Mouse (Mus musculus): Measurements from ENCODE around the gene Tmem203. TPM values are rescaled to one million over a fixed set of nuclear protein-coding genes. Genes with fewer than 3 reads are reported as not detected.
A peak's percentile ranks its signal among the peaks of the same experiment; 100 is the strongest.

Tmem203 gene
- polyA plus RNA-seq, 1 experiment from 2014 or later = 16.4 TPM

GRCm38 (mm10) chr2:25297093-25297492 is 41.9 kb downstream of the Tmem203 start:
- TF ChIP-seq CTCF (IDR thresholded peaks at IDR 0.05; ENCODE audit: low read depth) = no peak
- no peak overlapping the region for H3K4me3 ChIP-seq (ENCODE audit: low read depth, low read length)
- no peak overlapping the region for H3K4me2 ChIP-seq
- no peaks in the 10 kb centered on the region for H3K9me3 ChIP-seq (ENCODE audit: low read depth, low read length)
- H3K4me1 ChIP-seq (ENCODE audit: insufficient read depth) = no peaks in the 10 kb centered on the region
- H3K27me3 ChIP-seq (ENCODE audit: insufficient read depth, low read length) = peaks cover 23% of the 10 kb centered on the region
- 74% methylated on average over 8 of the region's 8 CpGs for WGBS
- no peaks in the 10 kb centered on the region for H3K36me3 ChIP-seq (ENCODE audit: insufficient read depth)
- ATAC-seq (ENCODE audit: insufficient read depth) (no peak), DNase-seq (no peak)
- no peak overlapping the region for H3K27ac ChIP-seq (ENCODE audit: low read depth)
- no peak overlapping the region for H3K9ac ChIP-seq

- H3K4me2 ChIP-seq = no peak overlapping the region
- H3K27ac ChIP-seq (ENCODE audit: low read depth) = no peak overlapping the region
- no peaks in the 10 kb centered on the region for H3K9me3 ChIP-seq (ENCODE audit: low read depth, low read length)
- H3K4me3 ChIP-seq (ENCODE audit: low read depth, low read length) = no peak overlapping the region
- WGBS = 68% methylated on average over 10 of the region's 10 CpGs
- DNase-seq (no peak), ATAC-seq (ENCODE audit: insufficient read depth) (no peak)
- H3K27me3 ChIP-seq (ENCODE audit: insufficient read depth, low read length) = peaks cover 13% of the 10 kb centered on the region; the same call in 1 of the 2 replicates
- H3K4me1 ChIP-seq (ENCODE audit: insufficient read depth) = no peaks in the 10 kb centered on the region
- no peak for TF ChIP-seq CTCF (IDR thresholded peaks at IDR 0.05; ENCODE audit: low read depth)
- no peak overlapping the region for H3K9ac ChIP-seq
- no peaks in the 10 kb centered on the region for H3K36me3 ChIP-seq (ENCODE audit: insufficient read depth)
Measured at GRCm38 (mm10) chr2:25298046-25298445, 42.8 kb downstream of the Tmem203 start.

GRCm38 (mm10) chr2:25303452-25303851 is 48.2 kb downstream of the Tmem203 start:
- Histone ChIP-seq H3K4me2 (no peak overlapping the region), H3K27me3 (ENCODE audit: insufficient read depth, low read length) (peaks cover 14% of the 10 kb centered on the region), H3K9ac (no peak overlapping the region), H3K9me3 (ENCODE audit: low read depth, low read length) (no peaks in the 10 kb centered on the region), H3K27ac (ENCODE audit: low read depth) (no peak overlapping the region), H3K4me3 (ENCODE audit: low read depth, low read length) (no peak overlapping the region), H3K36me3 (ENCODE audit: insufficient read depth) (no peaks in the 10 kb centered on the region), H3K4me1 (ENCODE audit: insufficient read depth) (no peaks in the 10 kb centered on the region)
- TF ChIP-seq CTCF (IDR thresholded peaks at IDR 0.05; ENCODE audit: low read depth) = no peak
- no peak for ATAC-seq (ENCODE audit: insufficient read depth)
- no peak for DNase-seq
- WGBS = 63% methylated on average over 3 of the region's 3 CpGs

- TF ChIP-seq CTCF (IDR thresholded peaks at IDR 0.05; ENCODE audit: low read depth) = no peak
- Histone ChIP-seq H3K9ac (no peak overlapping the region), H3K4me1 (ENCODE audit: insufficient read depth) (no peaks in the 10 kb centered on the region), H3K4me2 (peak overlapping the region; percentile 74), H3K27me3 (ENCODE audit: insufficient read depth, low read length) (peaks cover 14% of the 10 kb centered on the region), H3K27ac (ENCODE audit: low read depth) (no peak overlapping the region), H3K36me3 (ENCODE audit: insufficient read depth) (no peaks in the 10 kb centered on the region), H3K9me3 (ENCODE audit: low read depth, low read length) (no peaks in the 10 kb centered on the region), H3K4me3 (ENCODE audit: low read depth, low read length) (no peak overlapping the region)
- DNase-seq (no peak), ATAC-seq (ENCODE audit: insufficient read depth) (no peak)
- 65% methylated on average over 7 of the region's 7 CpGs for WGBS
Measured at GRCm38 (mm10) chr2:25303931-25304656, 48.9 kb downstream of the Tmem203 start.

- ATAC-seq (ENCODE audit: insufficient read depth) (peak; percentile 86), DNase-seq (peak; percentile 75)
- H3K36me3 ChIP-seq (ENCODE audit: insufficient read depth) = no peaks in the 10 kb centered on the region
- no peak overlapping the region for H3K27ac ChIP-seq (ENCODE audit: low read depth)
- no peaks in the 10 kb centered on the region for H3K4me1 ChIP-seq (ENCODE audit: insufficient read depth)
- H3K9ac ChIP-seq = peak overlapping the region; percentile 47
- WGBS = 1% methylated on average over 45 of the region's 45 CpGs
- no peak for TF ChIP-seq CTCF (IDR thresholded peaks at IDR 0.05; ENCODE audit: low read depth)
- peaks cover 14% of the 10 kb centered on the region for H3K27me3 ChIP-seq (ENCODE audit: insufficient read depth, low read length)
- H3K9me3 ChIP-seq (ENCODE audit: low read depth, low read length) = no peaks in the 10 kb centered on the region
- peak overlapping the region; percentile 74 for H3K4me2 ChIP-seq
- H3K4me3 ChIP-seq (ENCODE audit: low read depth, low read length) = peak overlapping the region; percentile 41
Measured at GRCm38 (mm10) chr2:25304657-25305541, 49.7 kb downstream of the Tmem203 start.

Other genes starting within 250 kb of the Tmem203 start
- gene Nsmf, start 201.1 kb upstream of the Tmem203 start, polyA plus RNA-seq (2014; fragmentation: Nextera tagmentation; extraction: Ambion mirVana) = 59.9 and 67.8 TPM in 2 replicates
- not detected in 2 replicates for gene Entpd8, start 175.1 kb upstream of the Tmem203 start, polyA plus RNA-seq (2014; fragmentation: Nextera tagmentation; extraction: Ambion mirVana)
- gene Noxa1, start 160.3 kb upstream of the Tmem203 start, polyA plus RNA-seq (2014; fragmentation: Nextera tagmentation; extraction: Ambion mirVana) = 0.41 and 0.68 TPM in 2 replicates
- 13.7 and 14.9 TPM in 2 replicates for gene Nrarp, start 74.7 kb upstream of the Tmem203 start, polyA plus RNA-seq (2014; fragmentation: Nextera tagmentation; extraction: Ambion mirVana)
- gene Tor4a, start 58.6 kb upstream of the Tmem203 start, polyA plus RNA-seq (2014; fragmentation: Nextera tagmentation; extraction: Ambion mirVana) = 7.5 and 8.2 TPM in 2 replicates
- 96.6 and 108 TPM in 2 replicates for gene Nelfb, start 44.0 kb upstream of the Tmem203 start, polyA plus RNA-seq (2014; fragmentation: Nextera tagmentation; extraction: Ambion mirVana)
- gene Stpg3, start 40.8 kb upstream of the Tmem203 start, polyA plus RNA-seq (2014; fragmentation: Nextera tagmentation; extraction: Ambion mirVana) = not detected in 2 replicates
- gene Fam166a, start 36.7 kb upstream of the Tmem203 start, polyA plus RNA-seq (2014; fragmentation: Nextera tagmentation; extraction: Ambion mirVana) = 0.47 TPM in 1 of 2 replicates, not detected in the other
- 593 and 610 TPM in 2 replicates for gene Tubb4b, start 30.7 kb upstream of the Tmem203 start, polyA plus RNA-seq (2014; fragmentation: Nextera tagmentation; extraction: Ambion mirVana)
- not detected in 2 replicates for gene Slc34a3, start 21.1 kb upstream of the Tmem203 start, polyA plus RNA-seq (2014; fragmentation: Nextera tagmentation; extraction: Ambion mirVana)
- not detected in 2 replicates for gene Rnf224, start 18.7 kb upstream of the Tmem203 start, polyA plus RNA-seq (2014; fragmentation: Nextera tagmentation; extraction: Ambion mirVana)
- gene Rnf208, start 13.2 kb upstream of the Tmem203 start, polyA plus RNA-seq (2014; fragmentation: Nextera tagmentation; extraction: Ambion mirVana) = 7.7 and 9.9 TPM in 2 replicates
- gene Cysrt1, start 13.0 kb upstream of the Tmem203 start, polyA plus RNA-seq (2014; fragmentation: Nextera tagmentation; extraction: Ambion mirVana) = not detected in 2 replicates
- gene AL732309.1, start 8.6 kb upstream of the Tmem203 start, polyA plus RNA-seq (2014; fragmentation: Nextera tagmentation; extraction: Ambion mirVana) = 3.5 and 3.6 TPM in 2 replicates
- 4.7 and 5.0 TPM in 2 replicates for gene Tprn, start 7.2 kb downstream of the Tmem203 start, polyA plus RNA-seq (2014; fragmentation: Nextera tagmentation; extraction: Ambion mirVana)
- gene Ssna1, start 17.0 kb downstream of the Tmem203 start, polyA plus RNA-seq (2014; fragmentation: Nextera tagmentation; extraction: Ambion mirVana) = 217 and 229 TPM in 2 replicates
- 109 and 119 TPM in 2 replicates for gene Anapc2, start 17.0 kb downstream of the Tmem203 start, polyA plus RNA-seq (2014; fragmentation: Nextera tagmentation; extraction: Ambion mirVana)
- gene Tmem210, start 32.7 kb downstream of the Tmem203 start, polyA plus RNA-seq (2014; fragmentation: Nextera tagmentation; extraction: Ambion mirVana) = not detected in 2 replicates
- 0.46 and 0.89 TPM in 2 replicates for gene Lrrc26, start 34.5 kb downstream of the Tmem203 start, polyA plus RNA-seq (2014; fragmentation: Nextera tagmentation; extraction: Ambion mirVana)
- gene Grin1, start 63.7 kb downstream of the Tmem203 start, polyA plus RNA-seq (2014; fragmentation: Nextera tagmentation; extraction: Ambion mirVana) = 0.78 and 0.84 TPM in 2 replicates
- gene Man1b1, start 76.9 kb downstream of the Tmem203 start, polyA plus RNA-seq (2014; fragmentation: Nextera tagmentation; extraction: Ambion mirVana) = 70.9 and 76.4 TPM in 2 replicates
- 13.9 and 16.6 TPM in 2 replicates for gene Dpp7, start 100.9 kb downstream of the Tmem203 start, polyA plus RNA-seq (2014; fragmentation: Nextera tagmentation; extraction: Ambion mirVana)
- gene Uap1l1, start 110.2 kb downstream of the Tmem203 start, polyA plus RNA-seq (2014; fragmentation: Nextera tagmentation; extraction: Ambion mirVana) = 17.4 and 20.1 TPM in 2 replicates
- 42.0 and 45.5 TPM in 2 replicates for gene Sapcd2, start 116.9 kb downstream of the Tmem203 start, polyA plus RNA-seq (2014; fragmentation: Nextera tagmentation; extraction: Ambion mirVana)
- gene Entpd2, start 140.4 kb downstream of the Tmem203 start, polyA plus RNA-seq (2014; fragmentation: Nextera tagmentation; extraction: Ambion mirVana) = 0.92 and 1.2 TPM in 2 replicates
- gene Npdc1, start 143.9 kb downstream of the Tmem203 start, polyA plus RNA-seq (2014; fragmentation: Nextera tagmentation; extraction: Ambion mirVana) = 19.5 and 20.5 TPM in 2 replicates
- gene Fut7, start 167.8 kb downstream of the Tmem203 start, polyA plus RNA-seq (2014; fragmentation: Nextera tagmentation; extraction: Ambion mirVana) = not detected in 2 replicates
- gene Abca2, start 173.3 kb downstream of the Tmem203 start, polyA plus RNA-seq (2014; fragmentation: Nextera tagmentation; extraction: Ambion mirVana) = 3.9 and 4.6 TPM in 2 replicates
- gene Clic3, start 201.4 kb downstream of the Tmem203 start, polyA plus RNA-seq (2014; fragmentation: Nextera tagmentation; extraction: Ambion mirVana) = 20.0 and 30.2 TPM in 2 replicates
- gene Paxx, start 205.7 kb downstream of the Tmem203 start, polyA plus RNA-seq (2014; fragmentation: Nextera tagmentation; extraction: Ambion mirVana) = 15.8 and 23.5 TPM in 2 replicates
- 3.3 and 3.4 TPM in 2 replicates for gene Ptgds, start 214.6 kb downstream of the Tmem203 start, polyA plus RNA-seq (2014; fragmentation: Nextera tagmentation; extraction: Ambion mirVana)
- gene Lcn12, start 238.5 kb downstream of the Tmem203 start, polyA plus RNA-seq (2014; fragmentation: Nextera tagmentation; extraction: Ambion mirVana) = not detected in 2 replicates
- 75.8 and 77.7 TPM in 2 replicates for gene Fbxw5, start 245.3 kb downstream of the Tmem203 start, polyA plus RNA-seq (2014; fragmentation: Nextera tagmentation; extraction: Ambion mirVana)
- 3.9 and 5.5 TPM in 2 replicates for gene C8g, start 246.3 kb downstream of the Tmem203 start, polyA plus RNA-seq (2014; fragmentation: Nextera tagmentation; extraction: Ambion mirVana)

All from lung, embryonic 14.5 days (tissue).